Mouse (Mus musculus) MEL (cell line): ENCODE measurements around the gene Vps35l. TPM values are rescaled to one million over a fixed set of nuclear protein-coding genes. Genes with fewer than 3 reads are reported as not detected.

Experiments used
- DNase-seq: peaks from one replicate; pipeline ENCODE4 v3.0.0; 2011; ENCODE audit warnings: low read depth, low spot score
- H3K27ac ChIP-seq: 2 replicates; pipeline ENCODE4 v1.5.1; 2012; ENCODE audit warnings: low read depth, mild to moderate bottlenecking, control low read depth, low read length, moderate library complexity; ENCODE audit not compliant: control insufficient read depth
- H3K27me3 ChIP-seq, 2 experiments: fragments of 150-350 bp in 1 of 2; sonication (generic) in 1 of 2; 2 replicates each; pipeline ENCODE4 v1.6.1; 2012; ENCODE audit warnings: low read length in 2 of 2, mild to moderate bottlenecking in 2 of 2, improper control_type of control experiment in 1 of 2, moderate library complexity in 1 of 2; ENCODE audit not compliant: insufficient read depth in 2 of 2, control insufficient read depth in 1 of 2
- H3K36me3 ChIP-seq, 2 experiments: 2 replicates each; pipeline ENCODE4 v1.6.1; 2012 to 2014; ENCODE audit warnings: low read length in 2 of 2, improper control_type of control experiment in 1 of 2, inconsistent platforms in 1 of 2, mild to moderate bottlenecking in 1 of 2; ENCODE audit not compliant: insufficient read depth in 2 of 2, control insufficient read depth in 1 of 2
- H3K4me1 ChIP-seq, 2 experiments: fragments of 150-350 bp in 1 of 2; sonication (generic) in 1 of 2; 2 replicates each; pipeline ENCODE4 v1.6.1; 2012; ENCODE audit warnings: low read length in 2 of 2, improper control_type of control experiment in 1 of 2, mild to moderate bottlenecking in 1 of 2; ENCODE audit not compliant: insufficient read depth in 2 of 2, control insufficient read depth in 1 of 2
- H3K4me3 ChIP-seq, 2 experiments: fragments of 150-350 bp in 1 of 2; sonication (generic) in 1 of 2; 2 replicates each; pipeline ENCODE4 v1.5.1; 2012; ENCODE audit warnings: low read depth in 2 of 2, low read length in 2 of 2, mild to moderate bottlenecking in 2 of 2, moderate library complexity in 2 of 2, control low read depth in 1 of 2, improper control_type of control experiment in 1 of 2; ENCODE audit not compliant: control insufficient read depth in 1 of 2, insufficient read depth in 1 of 2
- H3K79me2 ChIP-seq: 2 replicates; pipeline ENCODE4 v1.6.1; 2012; ENCODE audit warnings: mild to moderate bottlenecking, low read length, moderate library complexity; ENCODE audit not compliant: control insufficient read depth, poor library complexity, insufficient read depth
- H3K9ac ChIP-seq: 2 replicates; pipeline ENCODE4 v1.6.1; 2012; ENCODE audit warnings: low read depth, mild to moderate bottlenecking, control low read depth, low read length, moderate library complexity; ENCODE audit not compliant: control insufficient read depth, poor library complexity, severe bottlenecking
- H3K9me3 ChIP-seq: fragments of 150-350 bp; sonication (generic); replicated peaks from 2 replicates; pipeline ENCODE4 v1.6.1; 2012; ENCODE audit warnings: mild to moderate bottlenecking, low read length, improper control_type of control experiment, moderate library complexity; ENCODE audit not compliant: insufficient read depth
- CHD1 ChIP-seq: IDR thresholded peaks from 2 replicates; pipeline ENCODE4 v1.6.1; 2012; ENCODE audit warnings: low read depth, mild to moderate bottlenecking, inconsistent platforms, low read length, improper control_type of control experiment
- CTCF ChIP-seq, 3 experiments: IDR thresholded peaks in 2 of 3; conservative IDR thresholded peaks in 1 of 3; 2 replicates each; pipeline ENCODE4 v1.5.1; 2011 to 2012; ENCODE audit warnings: low read length in 3 of 3, low read depth in 2 of 3, mild to moderate bottlenecking in 2 of 3, improper control_type of control experiment in 1 of 3, inconsistent platforms in 1 of 3, mixed read lengths in 1 of 3, moderate library complexity in 1 of 3; ENCODE audit not compliant: control insufficient read depth in 1 of 3, insufficient read depth in 1 of 3, poor library complexity in 1 of 3, severe bottlenecking in 1 of 3
- E2F4 ChIP-seq: IDR thresholded peaks from 2 replicates; pipeline ENCODE4 v1.6.1; 2011; ENCODE audit warnings: low read depth, low read length, improper control_type of control experiment, borderline replicate concordance
- ELF1 ChIP-seq: IDR thresholded peaks from 2 replicates; pipeline ENCODE4 v1.6.1; 2014; ENCODE audit warnings: low read depth, mild to moderate bottlenecking, inconsistent platforms, low read length, improper control_type of control experiment, moderate library complexity
- EP300 ChIP-seq, 2 experiments: IDR thresholded peaks; 2 replicates each; pipeline ENCODE4 v1.6.1; 2011; ENCODE audit warnings: improper control_type of control experiment in 2 of 2, low read length in 2 of 2, low read depth in 1 of 2, mild to moderate bottlenecking in 1 of 2
- ETS1 ChIP-seq: IDR thresholded peaks from 2 replicates; pipeline ENCODE4 v1.6.1; 2012; ENCODE audit warnings: low read depth, mild to moderate bottlenecking, inconsistent platforms, low read length, improper control_type of control experiment, moderate library complexity
- GABPA ChIP-seq: IDR thresholded peaks from 2 replicates; pipeline ENCODE4 v1.6.1; 2012; ENCODE audit warnings: low read depth, mild to moderate bottlenecking, inconsistent platforms, low read length, improper control_type of control experiment, moderate library complexity
- GATA1 ChIP-seq: IDR thresholded peaks from 2 replicates; pipeline ENCODE4 v1.6.1; 2011; ENCODE audit warnings: low read depth, low read length, improper control_type of control experiment
- HCFC1 ChIP-seq: IDR thresholded peaks from 2 replicates; pipeline ENCODE4 v1.6.1; 2012; ENCODE audit warnings: low read depth, mild to moderate bottlenecking, inconsistent platforms, low read length, improper control_type of control experiment, moderate library complexity
- JUND ChIP-seq: IDR thresholded peaks from 2 replicates; pipeline ENCODE4 v1.6.1; 2011; ENCODE audit warnings: low read depth, mild to moderate bottlenecking, improper control_type of control experiment, low read length
- KAT2A ChIP-seq: conservative IDR thresholded peaks from 2 replicates; pipeline ENCODE4 v1.6.1; 2012; ENCODE audit warnings: low read depth, low read length, improper control_type of control experiment, inconsistent platforms
- MAFK ChIP-seq: IDR thresholded peaks from 2 replicates; pipeline ENCODE4 v1.6.1; 2011; ENCODE audit warnings: low read depth, mild to moderate bottlenecking, low read length, improper control_type of control experiment, borderline replicate concordance
- MAX ChIP-seq: IDR thresholded peaks from 2 replicates; pipeline ENCODE4 v1.6.1; 2011; ENCODE audit warnings: low read length, improper control_type of control experiment
- MEF2A ChIP-seq: IDR thresholded peaks from 2 replicates; pipeline ENCODE4 v1.6.1; 2014; ENCODE audit warnings: low read depth, mild to moderate bottlenecking, inconsistent platforms, low read length, improper control_type of control experiment; ENCODE audit not compliant: poor library complexity, insufficient replicate concordance, severe bottlenecking; ENCODE audit errors: extremely low read depth
- MXI1 ChIP-seq: IDR thresholded peaks from 2 replicates; pipeline ENCODE4 v1.6.1; 2011; ENCODE audit warnings: mild to moderate bottlenecking, low read depth, low read length, improper control_type of control experiment
- MYB ChIP-seq: IDR thresholded peaks from 2 replicates; pipeline ENCODE4 v1.6.1; 2011; ENCODE audit warnings: mild to moderate bottlenecking, low read depth, low read length, improper control_type of control experiment
- MYC ChIP-seq: IDR thresholded peaks from 2 replicates; pipeline ENCODE4 v1.6.1; 2011; ENCODE audit warnings: low read depth, mild to moderate bottlenecking, low read length, improper control_type of control experiment, moderate library complexity
- NELFE ChIP-seq: IDR thresholded peaks from 2 replicates; pipeline ENCODE4 v1.6.1; 2011; ENCODE audit warnings: low read depth, low read length, improper control_type of control experiment
- POLR2A ChIP-seq, 2 experiments: IDR thresholded peaks; 2 replicates each; pipeline ENCODE4 v1.6.1; 2011 to 2012; ENCODE audit warnings: low read length in 2 of 2, mild to moderate bottlenecking in 2 of 2, control low read depth in 1 of 2, improper control_type of control experiment in 1 of 2, low read depth in 1 of 2, moderate library complexity in 1 of 2; ENCODE audit not compliant: control insufficient read depth in 1 of 2, insufficient read depth in 1 of 2, poor library complexity in 1 of 2
- POLR2AphosphoS5 ChIP-seq: IDR thresholded peaks from 2 replicates; pipeline ENCODE4 v1.6.1; 2012; ENCODE audit warnings: low read depth, borderline replicate concordance, mild to moderate bottlenecking, inconsistent platforms, low read length, moderate library complexity, mixed read lengths
- RAD21 ChIP-seq: IDR thresholded peaks from 2 replicates; pipeline ENCODE4 v1.6.1; 2011; ENCODE audit warnings: mild to moderate bottlenecking, low read depth, low read length, improper control_type of control experiment
- RCOR1 ChIP-seq: IDR thresholded peaks from 2 replicates; pipeline ENCODE4 v1.6.1; 2012; ENCODE audit warnings: low read depth, mild to moderate bottlenecking, inconsistent platforms, low read length, improper control_type of control experiment
- SIN3A ChIP-seq: IDR thresholded peaks from 2 replicates; pipeline ENCODE4 v1.6.1; 2012; ENCODE audit warnings: low read length, improper control_type of control experiment, inconsistent platforms
- SMC3 ChIP-seq: IDR thresholded peaks from 2 replicates; pipeline ENCODE4 v1.6.1; 2011; ENCODE audit warnings: low read depth, low read length, improper control_type of control experiment
- TAL1 ChIP-seq: IDR thresholded peaks from 2 replicates; pipeline ENCODE4 v1.6.1; 2012; ENCODE audit warnings: mild to moderate bottlenecking, inconsistent platforms, low read length, moderate library complexity, mixed read lengths
- TBP ChIP-seq: IDR thresholded peaks from 2 replicates; pipeline ENCODE4 v1.8.0; 2011; ENCODE audit warnings: low read depth, low read length, improper control_type of control experiment
- TCF12 ChIP-seq: IDR thresholded peaks from 2 replicates; pipeline ENCODE4 v1.6.1; 2014; ENCODE audit warnings: low read depth, mild to moderate bottlenecking, inconsistent platforms, low read length, improper control_type of control experiment, moderate library complexity
- UBTF ChIP-seq: IDR thresholded peaks from 2 replicates; pipeline ENCODE4 v1.6.1; 2012; ENCODE audit warnings: low read depth, mild to moderate bottlenecking, inconsistent platforms, low read length, improper control_type of control experiment, moderate library complexity, borderline replicate concordance; ENCODE audit not compliant: insufficient read depth
- ZKSCAN1 ChIP-seq: IDR thresholded peaks from 2 replicates; pipeline ENCODE4 v1.6.1; 2012; ENCODE audit warnings: low read depth, mild to moderate bottlenecking, inconsistent platforms, low read length, improper control_type of control experiment, moderate library complexity
- ZNF384 ChIP-seq: IDR thresholded peaks from 2 replicates; pipeline ENCODE4 v1.6.1; 2012; ENCODE audit warnings: low read depth, mild to moderate bottlenecking, inconsistent platforms, low read length, improper control_type of control experiment
- polyA plus RNA-seq, 2 experiments: library from polyadenylated mRNA; stranded (reverse) in 1 of 2; unstranded in 1 of 2; fragments of >175 nt in 1 of 2; fragments of >200 nt in 1 of 2; gene quantifications; 2 replicates each; pipeline versions ENCODE4 v1.2.1 to v1.2.4; 2012; ENCODE audit warnings: low replicate concordance in 2 of 2, low read depth in 1 of 2; ENCODE audit not compliant: insufficient read length in 2 of 2, insufficient read depth in 1 of 2, missing spikeins in 1 of 2
- total RNA-seq: library from RNA; depleted of rRNA; stranded (reverse); fragments of 300-350 nt; gene quantifications from 2 replicates; pipeline ENCODE4 v1.2.3, GENCODE M21; 2012

Vps35l gene
- total and polyA plus RNA-seq, 3 experiments, result 37.6 to 87.4 TPM; not detected in 1

GRCm38 (mm10) chr7:118819666-118820065 is 79.6 kb downstream of the Vps35l start:
- TF ChIP-seq MEF2A (no peak), RCOR1 (no peak), GATA1 (no peak), JUND (no peak), SMC3 (no peak), E2F4 (no peak), UBTF (no peak), MAX (no peak), ZKSCAN1 (no peak), MYC (no peak), KAT2A (no peak), ETS1 (no peak), TAL1 (no peak), MAFK (no peak), GABPA (no peak), CTCF (IDR thresholded peaks at IDR 0.05 in 2 of 3, conservative IDR thresholded peaks at IDR 0.05 in 1 of 3; ENCODE audit: control insufficient read depth in 1 of 3, insufficient read depth in 1 of 3, low read depth in 2 of 3, low read length in 3 of 3, poor library complexity in 1 of 3, severe bottlenecking in 1 of 3) (no peak), CHD1 (no peak), ELF1 (no peak), RAD21 (no peak), NELFE (no peak)
- no peak overlapping the region for H3K4me3 ChIP-seq
- DNase-seq, result no peak
- no peaks in the 10 kb centered on the region for H3K79me2 ChIP-seq
- H3K9ac ChIP-seq, result no peak overlapping the region
- H3K4me1 ChIP-seq, result peaks cover 4 to 9% of the 10 kb centered on the region in 2 experiments; a peak in 3 of 4 replicates
- H3K36me3 ChIP-seq, result peaks cover 0 to 7% of the 10 kb centered on the region in 2 experiments; a peak in 3 of 4 replicates
- H3K27me3 ChIP-seq, result no peaks in the 10 kb centered on the region
- H3K27ac ChIP-seq, result no peak overlapping the region
- H3K9me3 ChIP-seq, result no peaks in the 10 kb centered on the region

- peaks cover 4 to 8% of the 10 kb centered on the region in 2 experiments for H3K36me3 ChIP-seq
- peak overlapping the region; percentile 42 to 49 for H3K4me3 ChIP-seq
- peak overlapping the region; percentile 53 for H3K9ac ChIP-seq
- no peaks in the 10 kb centered on the region for H3K79me2 ChIP-seq
- H3K27me3 ChIP-seq, result no peaks in the 10 kb centered on the region
- DNase-seq, result peak; percentile 76
- peak overlapping the region; percentile 78 for H3K27ac ChIP-seq
- H3K9me3 ChIP-seq, result no peaks in the 10 kb centered on the region
- peaks cover 0 to 13% of the 10 kb centered on the region in 2 experiments; a peak in 2 of 4 replicates for H3K4me1 ChIP-seq
- TF ChIP-seq TBP, result 0 out of 2 replicates have a peak, but pooled peaks have one; percentile 27
- peak; percentile 27; the same call in 1 of the 2 replicates for TF ChIP-seq MAX
- TF ChIP-seq TCF12, result peak; percentile 31; the same call in 1 of the 2 replicates
- 0 out of 2 replicates have a peak, but pooled peaks have one; percentile 39 for TF ChIP-seq UBTF
- 0 out of 2 replicates have a peak, but pooled peaks have one; percentile 24 for TF ChIP-seq ETS1
- TF ChIP-seq MXI1, result no peak; the same call in 1 of the 2 replicates
- TF ChIP-seq EP300 (IDR thresholded peaks at IDR 0.05; ENCODE audit: low read depth in 1 of 2, low read length in 2 of 2), result peak; percentile 46 to 49; a peak in 2 of 4 replicates
- TF ChIP-seq SIN3A, result peak; percentile 33; the same call in 1 of the 2 replicates
- TF ChIP-seq POLR2A (IDR thresholded peaks at IDR 0.05; ENCODE audit: control insufficient read depth in 1 of 2, insufficient read depth in 1 of 2, low read depth in 1 of 2, low read length in 2 of 2, poor library complexity in 1 of 2), result peak in 1 of 2 experiments; percentile 52; a peak in 1 of 4 replicates
- 0 out of 2 replicates have a peak, but pooled peaks have one; percentile 15 for TF ChIP-seq GATA1
- TF ChIP-seq POLR2AphosphoS5, result no peak
- 0 out of 2 replicates have a peak, but pooled peaks have one; percentile 42 for TF ChIP-seq ZNF384
- no peak for TF ChIP-seq HCFC1
- TF ChIP-seq MYC, result no peak
- no peak for TF ChIP-seq MYB
- no peak for TF ChIP-seq MEF2A
These were observed 81.3 kb downstream of the Vps35l start for GRCm38 (mm10) chr7:118821356-118821755.
